Mouse (Mus musculus): ENCODE measurements around the gene Dynll1.

- TF ChIP-seq CTCF (IDR thresholded peaks at IDR 0.05; ENCODE audit: extremely low read depth, insufficient read length, insufficient replicate concordance, low read depth, low read length) (no peak), POLR2A (IDR thresholded peaks at IDR 0.05; ENCODE audit: low read depth, low read length) (no peak)
Measured at GRCm38 (mm10) chr5:115274771-115275170, 26.0 kb downstream of the Dynll1 start.
